9 mouse cellular contexts compared by ENCODE assay signal in the genomic region with DNA sequence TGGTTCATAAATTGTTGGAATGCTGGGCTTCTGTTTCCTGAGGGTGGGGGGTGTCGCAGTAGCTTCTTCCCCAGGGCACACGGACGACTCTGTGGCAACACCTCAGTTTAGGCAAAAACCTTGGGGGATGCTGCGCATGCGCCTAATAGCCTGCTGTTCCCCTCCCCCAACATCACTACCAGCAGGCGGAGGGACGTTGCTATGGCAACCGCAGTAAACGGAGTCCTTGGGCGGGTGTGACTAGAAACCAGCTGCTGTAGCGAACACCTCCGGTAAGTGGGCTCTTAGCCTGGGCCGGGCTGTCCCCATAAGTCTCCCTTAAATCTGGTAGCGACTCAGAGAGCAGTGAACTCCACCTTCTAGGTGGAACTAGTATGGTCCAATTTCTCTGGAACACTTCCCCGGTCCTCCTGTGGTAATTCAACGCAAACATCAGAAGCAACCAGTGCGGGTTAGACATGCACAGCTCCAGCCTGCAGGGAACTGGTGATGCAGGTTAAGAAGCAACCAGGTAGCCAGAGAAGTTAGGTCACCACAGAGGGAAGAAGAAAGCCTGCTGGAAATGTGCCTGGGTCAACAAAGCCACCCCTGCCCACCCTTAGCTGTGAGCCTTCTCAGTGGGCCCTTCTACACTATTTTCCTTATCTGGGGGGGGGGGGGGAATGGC. TPM values are rescaled to one million over a fixed set of nuclear protein-coding genes. Genes with fewer than 3 reads are reported as not detected.
DNase-seq lines count a peak whose midpoint lies in the region; ATAC-seq and TF ChIP-seq lines count a peak whose summit lies in the region.
"Had no signal": no experiment of that assay in that cellular context is flagged by ENCODE, and none has a peak within 500 bp of the region (broad histone marks: within the 10 kb centered on the region; RNA-seq: fewer than 3 reads in every experiment).

A gene (plus strand): TSS at position 220 of the 667 bp plus-strand sequence.

- H3K9me3 ChIP-seq in hindbrain, embryonic 14.5 days (ENCODE audit: control insufficient read depth, low read length), result no peaks in the 10 kb centered on the region
- no peaks in the 10 kb centered on the region for H3K9me3 ChIP-seq in lung, embryonic 15.5 days

- peak within 1 kb of the TSS; percentile 34 for H3K4me3 ChIP-seq in cerebellum, adult 2 months (replicated peaks; ENCODE audit: insufficient read depth, low read depth, low read length)
- H3K4me3 ChIP-seq in hindbrain, embryonic 14.5 days (replicated peaks; ENCODE audit: low read length), result peak within 1 kb of the TSS; percentile 29
- peak within 1 kb of the TSS; percentile 18; the same call in 1 of the 2 replicates for H3K4me3 ChIP-seq in lung, embryonic 15.5 days

- H3K4me1 ChIP-seq in cerebellum, adult 2 months (ENCODE audit: control insufficient read depth, insufficient read depth, low read length), result no peaks in the 10 kb centered on the region
- H3K4me1 ChIP-seq in hindbrain, embryonic 14.5 days (replicated peaks; ENCODE audit: control insufficient read depth, insufficient read depth, low read length), result peaks cover 12% of the 10 kb centered on the region
- peaks cover 3% of the 10 kb centered on the region; the same call in 1 of the 2 replicates for H3K4me1 ChIP-seq in lung, embryonic 15.5 days

- peak; percentile 17 for DNase-seq in NIH3T3 (ENCODE audit: low read depth)
- peak; percentile 65 to 68 for DNase-seq in cerebellum, adult 2 months
- peak; percentile 98 for DNase-seq in forelimb bud, embryonic 11.5 days (ENCODE audit: low read depth, low spot score)
- peak; percentile 95 for DNase-seq in hindbrain, embryonic 14.5 days (ENCODE audit: low spot score)
- DNase-seq in layer of hippocampus, postnatal 10 days (ENCODE audit: low spot score in 2 of 2), result peak; percentile 89 to 91
- peak; percentile 70 for DNase-seq in ovary, adult 18-20 months (ENCODE audit: low spot score)
- DNase-seq in thymus, postnatal 25 days, result peak; percentile 77

- peak within 1 kb of the TSS; percentile 59 for H3K4me2 ChIP-seq in hindbrain, embryonic 14.5 days (replicated peaks)
- H3K4me2 ChIP-seq in lung, embryonic 15.5 days, result peak within 1 kb of the TSS; percentile 55

- peak within 1 kb of the TSS; percentile 24 for H3K9ac ChIP-seq in hindbrain, embryonic 14.5 days
- no peak within 1 kb of the TSS for H3K9ac ChIP-seq in lung, embryonic 15.5 days

- H3K27me3 ChIP-seq in cerebellum, adult 2 months (ENCODE audit: control insufficient read depth, insufficient read depth, low read length), result no peaks in the 10 kb centered on the region
- H3K27me3 ChIP-seq in hindbrain, embryonic 14.5 days (ENCODE audit: control insufficient read depth, insufficient read depth, low read length), result no peaks in the 10 kb centered on the region
- no peaks in the 10 kb centered on the region for H3K27me3 ChIP-seq in lung, embryonic 15.5 days

- no peak for TF ChIP-seq POLR2A in cerebellum, adult 2 months (IDR thresholded peaks at IDR 0.05; ENCODE audit: borderline replicate concordance, insufficient read depth, low read length)

- H3K36me3 ChIP-seq in hindbrain, embryonic 14.5 days (replicated peaks; ENCODE audit: control insufficient read depth, insufficient read depth), result no peaks in the 10 kb centered on the region
- H3K36me3 ChIP-seq in lung, embryonic 15.5 days, result peaks cover 3% of the 10 kb centered on the region; the same call in 1 of the 2 replicates

- ATAC-seq in hindbrain, embryonic 14.5 days (ENCODE audit: low FRiP score), result peak; percentile 89
- ATAC-seq in lung, embryonic 15.5 days (ENCODE audit: borderline replicate concordance, extremely low read depth, low FRiP score, low TSS enrichment), result peak; percentile 88

- 2% methylated on average over 17 of the region's 17 CpGs for WGBS in cerebellum, adult 2 months
- 2% methylated on average over 17 of the region's 17 CpGs for WGBS in hindbrain, embryonic 14.5 days
- under 1% methylated on average over 17 of the region's 17 CpGs for WGBS in lung, embryonic 15.5 days

- H3K27ac ChIP-seq in cerebellum, adult 2 months (ENCODE audit: insufficient read depth, low read length), result no peak within 1 kb of the TSS
- no peak within 1 kb of the TSS for H3K27ac ChIP-seq in hindbrain, embryonic 14.5 days
- peak within 1 kb of the TSS; percentile 34 for H3K27ac ChIP-seq in lung, embryonic 15.5 days
- H3K27ac ChIP-seq: macrophage had no signal

- no peak for TF ChIP-seq CTCF in cerebellum, adult 2 months (IDR thresholded peaks at IDR 0.05; ENCODE audit: borderline replicate concordance, insufficient read depth, low read depth, low read length)

RNA-seq across cellular contexts. Expression of the gene that starts here (rescaled TPM):
- polyA plus RNA-seq in cerebellum, adult 2 months (2012; rRNA removed), result 1.5 and 2.5 TPM in 2 replicates
- polyA plus RNA-seq in hindbrain, embryonic 14.5 days (2014; fragmentation: Nextera tagmentation; extraction: Ambion mirVana), result 7.8 and 11.0 TPM in 2 replicates
- 10 to 100 TPM; 10.4 to 12.2 TPM for total RNA-seq in layer of hippocampus, postnatal 10 days (2021)
- 1.4 and 1.7 TPM in 2 replicates for polyA plus RNA-seq in lung, embryonic 15.5 days (2015; fragmentation: Nextera tagmentation; extraction: Ambion mirVana)
- polyA plus RNA-seq: macrophage had no signal

Comparison
In these comparisons a context has a peak if more than half of its experiments do, and no peak if none do; other contexts are left out.
1. DNase-seq: peak in every context shown above with its lines; median percentile 98 in forelimb bud, embryonic 11.5 days; 95 in hindbrain, embryonic 14.5 days; 90 in layer of hippocampus, postnatal 10 days; 77 in thymus, postnatal 25 days; 70 in ovary, adult 18-20 months; 66 in cerebellum, adult 2 months; 17 in NIH3T3.